Mouse (Mus musculus) stomach, embryonic 16.5 days (tissue): Measurements from ENCODE around the gene Gm382. TPM values are rescaled to one million over a fixed set of nuclear protein-coding genes. Genes with fewer than 3 reads are reported as not detected.

Experiments used
- ATAC-seq: fragments of 200-750 bp; cut with Nextera tagmentation; 2 replicates; pipeline ENCODE4 v1.8.0; 2017; ENCODE audit warnings: moderate number of reproducible peaks, moderate TSS enrichment; ENCODE audit not compliant: insufficient read depth, low FRiP score
- H3K27ac ChIP-seq: fragments of 300-500 bp; sonication (generic); 2 replicates; pipeline ENCODE4 v1.5.1; 2014; ENCODE audit warnings: low read length
- H3K27me3 ChIP-seq: fragments of 300-500 bp; sonication (generic); 2 replicates; pipeline ENCODE4 v1.6.1; 2014; ENCODE audit warnings: low read length, control low read depth, mixed read lengths; ENCODE audit not compliant: control insufficient read depth, insufficient read depth
- H3K36me3 ChIP-seq: fragments of 300-500 bp; sonication (generic); 2 replicates; pipeline ENCODE4 v1.6.1; 2014; ENCODE audit warnings: low read length; ENCODE audit not compliant: control insufficient read depth, insufficient read depth
- H3K4me1 ChIP-seq: fragments of 300-500 bp; sonication (generic); 2 replicates; pipeline ENCODE4 v1.6.1; 2014; ENCODE audit warnings: low read length, control low read depth, mixed read lengths; ENCODE audit not compliant: control insufficient read depth, insufficient read depth
- H3K4me2 ChIP-seq: fragments of 300-500 bp; sonication (generic); 2 replicates; pipeline ENCODE4 v1.6.1; 2014; ENCODE audit warnings: low read depth, low read length, mixed read lengths
- H3K4me3 ChIP-seq: fragments of 300-500 bp; sonication (generic); replicated peaks from 2 replicates; pipeline ENCODE4 v1.5.1; 2014; ENCODE audit warnings: mild to moderate bottlenecking, low read length
- H3K9ac ChIP-seq: fragments of 300-500 bp; sonication (generic); 2 replicates; pipeline ENCODE4 v1.6.1; 2014; ENCODE audit warnings: low read length
- H3K9me3 ChIP-seq: fragments of 300-500 bp; sonication (generic); replicated peaks from 2 replicates; pipeline ENCODE4 v1.6.1; 2016; ENCODE audit warnings: low read length, control low read depth; ENCODE audit not compliant: control insufficient read depth
- WGBS: fragments of 180-500 bp; shearing (Covaris S2); extraction: QIAGEN DNeasy Blood & Tissue Kit; methylation state at CpG from one replicate; pipeline ENCODE4 v1.1.7; 2014; 5-methylcytosine and 5-hydroxymethylcytosine counted together
- polyA plus RNA-seq: library from polyadenylated mRNA; unstranded; fragments of >200 nt; fragmentation: Nextera tagmentation; extraction: Ambion mirVana; gene quantifications from 2 replicates; pipeline ENCODE4 v1.2.1, GENCODE M21; 2015

The Gm382 gene
- not detected in 2 replicates for polyA plus RNA-seq

DNA sequence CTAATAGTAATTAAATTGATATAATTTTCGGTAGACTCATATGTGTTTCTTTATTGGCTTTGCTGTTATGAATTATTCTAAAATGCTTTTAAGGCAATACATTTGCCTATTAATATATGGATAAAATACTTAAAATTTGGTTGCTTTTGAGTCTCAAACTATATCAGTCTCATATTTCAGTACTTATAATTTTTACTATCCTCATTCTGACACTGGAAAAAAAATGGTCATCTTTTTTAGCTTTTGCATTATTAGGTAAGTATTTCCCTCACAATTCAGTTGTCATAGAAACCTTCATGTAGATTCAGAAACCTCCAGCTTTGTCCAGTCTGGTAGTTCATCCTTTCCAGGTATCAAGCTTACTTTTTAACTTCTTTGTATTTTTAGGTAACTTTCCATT, at the start of gene Gm382:
TSS of gene Gm382 (plus strand) at position 301 of the 400 bp plus-strand sequence.
- Histone ChIP-seq H3K4me2 (no peak within 1 kb of the TSS), H3K9ac (no peak within 1 kb of the TSS), H3K27me3 (no peaks in the 10 kb centered on the region), H3K36me3 (no peaks in the 10 kb centered on the region), H3K9me3 (no peaks in the 10 kb centered on the region), H3K4me3 (no peak within 1 kb of the TSS), H3K27ac (no peak within 1 kb of the TSS), H3K4me1 (no peaks in the 10 kb centered on the region)
- 82% methylated on average over 1 of the region's 1 CpGs for WGBS
- no peak for ATAC-seq

DNA sequence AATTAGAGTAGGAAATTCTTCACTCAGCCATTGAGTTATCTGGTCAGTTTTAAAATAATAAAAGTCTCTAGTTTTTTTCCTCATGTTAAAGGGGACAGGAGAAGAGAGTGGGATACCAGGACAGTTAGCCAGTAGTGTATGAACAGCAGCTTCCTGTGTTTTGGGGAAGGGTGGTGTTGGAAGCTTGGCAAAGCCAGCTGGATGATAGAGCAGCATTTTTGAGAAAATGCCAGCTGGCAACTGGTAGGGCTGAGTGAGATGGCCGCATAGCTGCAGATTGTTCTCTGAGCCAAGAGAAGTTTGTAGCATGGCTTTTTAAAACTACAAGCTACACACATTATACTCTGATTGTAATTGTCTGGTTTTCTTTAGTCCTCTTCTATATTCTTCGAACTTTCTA, 30.4 kb downstream of the Gm382 start:
- no peaks in the 10 kb centered on the region for H3K27me3 ChIP-seq
- no peak overlapping the region for H3K9ac ChIP-seq
- H3K27ac ChIP-seq, result no peak overlapping the region
- no peaks in the 10 kb centered on the region for H3K36me3 ChIP-seq
- no peaks in the 10 kb centered on the region for H3K9me3 ChIP-seq
- H3K4me1 ChIP-seq, result no peaks in the 10 kb centered on the region
- no peak overlapping the region for H3K4me2 ChIP-seq
- H3K4me3 ChIP-seq, result no peak overlapping the region
- no peak for ATAC-seq
- WGBS, result 94% methylated on average over 2 of the region's 2 CpGs

GRCm38 (mm10) chrX:127091282-127091681, 51.5 kb downstream of the Gm382 start:
- Histone ChIP-seq H3K9ac (no peak overlapping the region), H3K4me1 (no peaks in the 10 kb centered on the region), H3K27ac (no peak overlapping the region), H3K27me3 (no peaks in the 10 kb centered on the region), H3K4me2 (no peak overlapping the region), H3K9me3 (no peaks in the 10 kb centered on the region), H3K4me3 (no peak overlapping the region), H3K36me3 (no peaks in the 10 kb centered on the region)
- WGBS, result 66% methylated on average over 2 of the region's 2 CpGs
- ATAC-seq, result no peak

DNA sequence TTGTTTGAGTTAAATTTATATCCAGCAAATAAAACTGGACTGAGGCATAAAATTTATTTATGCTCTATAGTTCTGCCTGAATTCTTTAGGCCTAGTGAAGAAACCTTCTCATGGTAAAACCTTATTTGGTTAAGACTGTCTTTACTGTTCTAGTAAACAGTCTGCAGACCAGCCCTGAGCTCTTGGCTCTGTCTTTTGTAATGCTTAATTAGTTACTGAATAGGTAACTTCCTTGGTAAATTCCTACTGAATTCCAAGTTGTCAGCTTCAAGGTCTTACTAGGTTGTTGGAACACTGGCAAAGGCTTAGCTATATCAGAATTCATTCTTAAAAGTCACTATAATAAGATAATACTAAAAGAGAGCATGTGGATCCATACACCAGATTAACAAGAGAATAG, 53.3 kb downstream of the Gm382 start:
- no peaks in the 10 kb centered on the region for H3K4me1 ChIP-seq
- no peak for ATAC-seq
- no peaks in the 10 kb centered on the region for H3K36me3 ChIP-seq
- no peak overlapping the region for H3K9ac ChIP-seq
- no peak overlapping the region for H3K27ac ChIP-seq
- H3K4me2 ChIP-seq, result no peak overlapping the region
- no peaks in the 10 kb centered on the region for H3K27me3 ChIP-seq
- no peak overlapping the region for H3K4me3 ChIP-seq
- H3K9me3 ChIP-seq, result no peaks in the 10 kb centered on the region

DNA sequence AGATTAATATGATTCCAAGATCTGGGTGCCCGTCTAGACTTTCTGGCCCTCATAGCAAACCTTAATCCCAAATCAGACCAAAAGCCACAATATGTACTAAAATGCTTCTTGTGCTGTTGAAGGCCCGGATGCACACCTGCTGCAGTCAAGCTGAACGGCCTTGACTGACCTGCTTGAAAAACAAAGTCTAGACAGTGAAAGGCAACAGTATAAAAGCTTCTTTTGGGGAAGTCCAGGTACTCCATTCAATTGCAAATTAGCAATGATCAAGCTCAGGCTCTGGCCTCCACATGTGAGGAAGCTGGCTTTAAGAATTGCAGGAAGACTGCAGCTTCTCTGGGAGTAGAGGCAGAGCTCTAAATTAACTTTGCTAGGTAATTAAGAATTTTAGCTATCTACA, 54.2 kb downstream of the Gm382 start:
- no peak overlapping the region for H3K4me2 ChIP-seq
- no peak overlapping the region for H3K4me3 ChIP-seq
- no peak overlapping the region for H3K9ac ChIP-seq
- no peak overlapping the region for H3K27ac ChIP-seq
- H3K36me3 ChIP-seq, result no peaks in the 10 kb centered on the region
- WGBS, result 81% methylated on average over 3 of the region's 3 CpGs
- H3K27me3 ChIP-seq, result no peaks in the 10 kb centered on the region
- H3K9me3 ChIP-seq, result no peaks in the 10 kb centered on the region
- H3K4me1 ChIP-seq, result no peaks in the 10 kb centered on the region
- no peak for ATAC-seq

DNA sequence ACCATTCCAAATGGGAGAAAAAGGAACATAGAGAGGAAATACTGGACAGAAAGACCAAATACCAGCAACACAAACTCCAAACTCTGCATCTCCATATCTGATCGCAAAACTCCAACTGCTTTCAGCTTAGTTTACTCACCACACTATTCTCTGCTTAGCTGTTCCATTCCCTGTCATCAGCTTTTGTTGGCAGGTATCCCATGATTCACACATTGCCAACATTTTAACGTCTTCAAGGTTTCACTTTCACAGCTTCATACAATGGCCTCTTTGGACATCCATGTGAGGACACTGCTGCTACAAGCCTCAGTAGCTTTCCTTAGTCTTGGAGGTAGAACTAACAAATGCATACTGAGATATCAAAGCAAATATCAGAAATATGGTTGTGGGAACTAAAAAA, 64.6 kb downstream of the Gm382 start:
- Histone ChIP-seq H3K27ac (no peak overlapping the region), H3K36me3 (no peaks in the 10 kb centered on the region), H3K9ac (no peak overlapping the region), H3K4me2 (no peak overlapping the region), H3K27me3 (no peaks in the 10 kb centered on the region), H3K9me3 (no peaks in the 10 kb centered on the region), H3K4me1 (no peaks in the 10 kb centered on the region), H3K4me3 (no peak overlapping the region)
- no peak for ATAC-seq
- 79% methylated on average over 2 of the region's 2 CpGs for WGBS

Other genes with a start within 250 kb of the Gm382 start
- gene 4932411N23Rik, start 224.1 kb upstream of the Gm382 start, polyA plus RNA-seq, result not detected in 2 replicates